Mouse (Mus musculus) left cerebral cortex, adult 6 months (tissue): ENCODE measurements around the gene Snx33. TPM values are rescaled to one million over a fixed set of nuclear protein-coding genes. Genes with fewer than 3 reads are reported as not detected.

Experiments used
- long read RNA-seq, 2 experiments: library from polyadenylated mRNA; unstranded; transcript quantifications; one replicate each; pipeline ENCODE4 v2.0.0; 2019 to 2020
- polyA plus RNA-seq: library from polyadenylated mRNA; unstranded; fragments of <200 nt; fragmentation: Nextera tagmentation; gene quantifications from 2 replicates; pipeline ENCODE4 v1.2.3, GENCODE M21; 2021

Snx33 gene
- 2.9 and 3.0 TPM in 2 replicates for polyA plus RNA-seq
- long read RNA-seq, experiment 1, full-length matches to known transcripts, result 30 of 34 reads
- long read RNA-seq, experiment 1, partial matches to known transcripts, result 0 of 34 reads
- long read RNA-seq, experiment 1, other reads (novel, unspliced or antisense), result 4 of 34 reads
- long read RNA-seq, experiment 2, full-length matches to known transcripts, result 1 of 3 reads
- long read RNA-seq, experiment 2, partial matches to known transcripts, result 0 of 3 reads
- long read RNA-seq, experiment 2, other reads (novel, unspliced or antisense), result 2 of 3 reads

DNA sequence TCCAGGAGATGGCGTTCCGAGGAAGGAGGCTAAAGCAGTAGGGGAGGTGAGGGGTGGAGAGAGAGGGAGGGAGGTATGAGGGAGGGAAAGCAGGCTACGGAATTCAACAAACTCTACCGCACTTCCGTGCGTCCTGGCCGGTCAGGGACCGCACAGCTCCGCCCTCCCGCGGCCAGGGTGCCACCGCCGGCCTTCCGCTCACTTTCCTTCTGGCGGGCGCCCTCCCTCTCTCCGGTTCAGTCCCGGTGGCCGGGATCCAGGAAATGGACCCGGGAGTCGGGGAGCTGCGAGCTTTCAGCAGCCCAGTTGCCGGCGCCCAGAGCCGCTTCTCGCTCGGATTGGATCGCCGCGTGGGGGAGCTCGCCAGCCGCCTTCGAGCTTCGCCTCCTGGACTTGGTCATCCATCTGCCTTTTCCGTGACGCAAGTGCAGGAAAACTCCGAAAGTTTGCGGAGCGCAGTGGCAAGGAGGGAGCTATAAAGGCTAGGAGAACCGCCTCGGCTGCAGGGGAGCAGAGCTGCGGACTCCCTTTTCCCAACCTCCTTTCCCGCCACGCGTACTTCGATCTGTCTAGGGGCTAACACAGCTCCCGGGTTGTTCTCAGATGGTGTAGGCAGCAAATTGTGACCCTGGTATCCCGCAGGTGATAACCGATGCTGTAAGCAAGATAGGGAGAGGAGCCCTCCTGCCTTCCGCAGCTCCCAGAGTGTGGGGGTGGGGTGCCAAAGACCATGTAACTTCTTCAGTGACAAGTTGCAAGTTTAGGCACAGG lies at the start of gene Snx33:
Snx33 (minus strand) TSS at position 331 of the 771 bp plus-strand sequence.

DNA sequence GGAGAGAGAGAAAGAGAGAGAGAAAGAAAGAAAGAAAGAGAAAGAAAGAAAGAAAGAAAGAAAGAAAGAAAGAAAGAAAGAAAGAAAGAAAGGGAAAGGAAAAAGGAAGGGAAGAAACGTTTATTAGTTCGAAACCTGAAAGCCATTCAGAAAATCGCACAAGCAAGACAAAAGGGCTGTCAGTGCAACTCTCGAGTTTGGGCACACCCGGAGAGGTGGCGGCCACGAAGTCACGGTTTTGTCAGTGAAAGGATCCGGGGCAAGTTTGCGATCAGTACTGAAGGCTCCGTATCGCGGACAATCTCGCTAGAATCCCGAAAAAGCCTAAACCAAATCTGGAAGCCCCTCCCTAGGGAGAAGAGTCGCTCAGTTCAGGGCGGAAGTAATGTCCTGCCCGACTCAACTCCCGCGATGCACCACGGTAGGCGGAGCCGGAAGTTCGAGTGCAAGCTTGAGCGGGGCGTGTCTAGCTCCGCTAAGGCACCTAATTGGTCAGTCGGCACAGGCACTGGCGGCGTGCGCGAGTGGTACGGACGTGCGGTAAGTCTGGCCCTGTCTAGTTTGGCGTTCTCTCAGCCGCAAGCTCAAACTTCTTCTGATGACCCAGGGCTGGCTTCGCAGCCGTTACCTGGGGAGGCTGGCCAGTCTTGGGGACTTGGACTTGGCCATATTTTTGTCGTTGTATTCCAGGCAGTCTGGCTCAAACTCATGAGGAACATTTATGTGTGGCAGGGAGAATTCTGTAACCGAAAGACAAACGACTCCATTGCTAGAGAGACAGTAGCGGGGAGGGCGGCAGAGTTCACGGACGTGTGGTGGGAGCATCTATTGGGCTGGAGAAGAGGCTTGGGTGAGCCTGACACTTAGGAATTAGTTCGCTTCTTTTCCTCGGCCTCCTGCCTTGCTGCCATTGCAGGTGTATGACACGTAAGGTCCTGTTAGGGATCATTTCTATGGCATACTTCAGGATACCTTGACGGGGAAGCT lies 22.5 kb upstream of the Snx33 start, which contains the start of gene Snupn:
Snupn (plus strand) TSS at position 465 of the 987 bp plus-strand sequence.

DNA sequence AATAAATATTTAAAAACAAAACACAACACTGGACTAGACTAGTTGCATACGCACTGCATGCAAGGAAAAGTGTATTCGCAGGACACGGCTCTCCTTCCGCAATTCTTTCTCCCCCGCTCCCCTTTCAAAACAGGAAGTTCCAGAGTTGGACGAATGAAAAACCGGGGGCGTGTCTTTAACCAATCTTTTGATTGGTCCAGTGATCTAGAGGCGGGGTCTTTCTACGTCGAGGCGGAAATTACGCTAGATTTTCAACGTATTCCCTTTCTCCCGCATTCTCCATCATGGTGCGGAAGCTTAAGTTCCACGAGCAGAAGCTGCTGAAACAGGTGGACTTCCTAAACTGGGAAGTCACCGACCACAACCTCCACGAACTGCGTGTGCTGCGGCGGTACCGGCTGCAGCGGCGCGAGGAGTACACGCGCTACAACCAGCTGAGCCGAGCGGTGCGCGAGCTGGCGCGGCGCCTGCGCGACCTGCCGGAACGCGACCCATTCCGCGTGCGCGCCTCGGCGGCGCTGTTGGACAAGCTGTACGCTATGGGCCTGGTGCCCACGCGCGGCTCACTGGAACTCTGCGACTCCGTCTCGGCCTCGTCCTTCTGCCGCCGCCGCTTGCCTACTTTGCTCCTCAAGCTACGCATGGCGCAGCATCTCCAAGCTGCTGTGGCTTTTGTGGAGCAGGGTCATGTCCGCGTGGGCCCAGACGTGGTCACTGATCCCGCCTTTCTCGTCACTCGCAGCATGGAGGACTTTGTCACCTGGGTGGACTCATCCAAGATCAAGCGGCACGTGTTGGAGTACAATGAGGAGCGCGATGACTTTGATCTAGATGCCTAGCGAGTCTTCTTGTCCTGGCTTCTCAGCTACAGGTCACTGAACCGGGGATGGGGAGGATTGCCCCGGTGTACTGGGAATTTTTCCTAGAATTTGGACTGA lies 9.3 kb upstream of the Snx33 start, which contains the start of gene Imp3:
Imp3 (plus strand) TSS at position 253 of the 938 bp plus-strand sequence.

Other genes starting within 250 kb of the Snx33 start
- 70.6 and 172 TPM in 2 replicates for gene Lingo1, start 131.9 kb downstream of the Snx33 start, polyA plus RNA-seq
- gene Odf3l1, start 63.7 kb downstream of the Snx33 start, polyA plus RNA-seq, result 0.28 and 0.45 TPM in 2 replicates
- gene Cspg4, start 63.3 kb downstream of the Snx33 start, polyA plus RNA-seq, result 3.9 and 4.8 TPM in 2 replicates
- gene Imp3, start 9.1 kb upstream of the Snx33 start, polyA plus RNA-seq, result 84.1 and 97.0 TPM in 2 replicates
- 18.7 and 19.1 TPM in 2 replicates for gene Snupn, start 22.5 kb upstream of the Snx33 start, polyA plus RNA-seq
- 4.8 and 12.3 TPM in 2 replicates for gene Ptpn9, start 66.6 kb upstream of the Snx33 start, polyA plus RNA-seq
- gene Sin3a, start 143.7 kb upstream of the Snx33 start, polyA plus RNA-seq, result 4.5 and 13.7 TPM in 2 replicates
- gene Man2c1, start 202.3 kb upstream of the Snx33 start, polyA plus RNA-seq, result 17.3 and 19.7 TPM in 2 replicates
- 4.0 and 4.4 TPM in 2 replicates for gene Neil1, start 219.9 kb upstream of the Snx33 start, polyA plus RNA-seq
- gene Commd4, start 230.0 kb upstream of the Snx33 start, polyA plus RNA-seq, result 168 and 181 TPM in 2 replicates